Mouse (Mus musculus) cerebral cortex, adult 2 months (tissue): ENCODE measurements around the gene Hmgb2.

Source experiments
- WGBS: fragments of 180-500 bp; shearing (Covaris S2); methylation state at CpG from one replicate; pipeline ENCODE4 v1.1.7; 2018; 5-methylcytosine and 5-hydroxymethylcytosine counted together

The Hmgb2 gene

GRCm38 (mm10) chr8:57511316-57512118 is at the start of gene Hmgb2:
Gene Hmgb2, plus strand, starts transcription at chr8:57511907.
- under 1% methylated on average over 63 of the region's 63 CpGs for WGBS

DNA sequence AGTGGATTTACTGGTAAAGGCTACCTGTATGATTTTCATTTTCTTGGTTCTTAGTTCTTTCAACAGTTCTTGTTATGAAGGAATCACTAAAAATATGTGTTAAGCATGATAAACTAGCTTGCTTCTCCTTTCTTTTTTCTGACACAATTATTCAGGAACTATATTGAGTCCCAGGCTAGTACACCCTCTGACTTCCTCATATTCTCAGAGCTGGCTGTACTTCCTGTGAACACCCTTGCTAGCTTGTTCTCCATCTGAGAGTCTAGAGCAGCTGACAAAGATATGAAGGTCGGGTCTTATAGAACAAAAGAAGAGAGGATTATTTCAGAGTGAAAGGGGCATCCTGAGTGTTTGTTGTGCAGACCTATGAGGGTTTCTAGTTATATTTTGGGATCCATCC is 48.9 kb upstream of the Hmgb2 start:
- WGBS: 61% methylated on average over 1 of the region's 1 CpGs

DNA sequence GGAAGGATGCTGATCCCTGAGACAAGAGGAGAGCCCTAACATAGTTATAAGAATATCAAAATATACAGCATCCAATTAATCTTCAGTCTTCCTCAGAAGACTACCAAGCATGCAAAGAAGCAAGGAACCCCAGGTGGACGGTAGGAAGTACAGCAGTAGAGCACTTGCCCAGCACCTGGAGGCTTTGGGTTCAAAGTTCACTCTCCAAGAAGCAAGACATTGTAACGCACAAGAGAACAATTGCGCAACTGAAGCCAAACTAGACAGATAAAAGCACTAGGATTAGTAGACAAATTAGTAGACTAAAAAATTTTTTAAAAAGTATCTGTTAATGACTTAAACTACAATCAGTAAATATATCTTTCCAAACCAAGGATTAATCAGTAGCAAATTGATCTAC is 48.0 kb upstream of the Hmgb2 start:
- WGBS: 92% methylated on average over 3 of the region's 3 CpGs

DNA sequence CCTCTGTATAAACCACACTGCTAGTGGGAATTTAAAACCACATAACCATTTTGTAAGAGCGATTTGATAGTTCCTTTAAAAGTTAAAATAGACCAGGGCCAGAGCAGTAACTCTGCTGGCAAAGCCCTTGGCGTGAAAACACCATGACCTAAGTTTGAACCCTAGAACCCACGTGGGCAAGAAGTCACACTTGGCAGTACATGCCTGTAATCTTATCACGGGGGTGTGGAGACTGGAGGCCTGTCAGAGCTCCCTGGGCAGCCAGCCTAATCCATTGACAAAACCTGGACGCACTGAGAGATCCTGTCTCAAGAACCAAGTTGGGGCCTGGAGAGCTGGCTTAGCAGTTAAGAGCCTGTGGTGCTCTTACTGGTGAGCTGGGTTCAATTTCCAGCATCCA is 43.1 kb upstream of the Hmgb2 start:
- WGBS: 46% methylated on average over 5 of the region's 5 CpGs

DNA sequence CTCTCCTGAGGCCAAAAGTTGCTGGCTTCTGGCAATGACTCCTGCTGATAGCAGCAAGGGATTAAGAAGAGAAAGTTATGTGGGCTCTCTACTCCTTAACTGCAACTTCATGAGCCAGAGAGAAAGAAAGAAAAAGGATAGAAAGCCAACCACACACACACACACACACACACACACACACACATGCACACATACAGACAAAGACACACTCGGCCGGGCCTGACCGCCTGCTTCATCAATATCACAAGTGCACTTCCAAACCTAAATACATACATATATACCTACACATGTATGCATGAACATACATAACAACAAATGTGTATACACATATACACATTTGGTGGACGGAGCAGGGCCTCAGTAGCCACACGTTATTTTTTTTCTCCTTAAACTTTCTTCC is 40.8 kb upstream of the Hmgb2 start:
- WGBS: 94% methylated on average over 5 of the region's 5 CpGs

GRCm38 (mm10) chr8:57473751-57474150 is 38.0 kb upstream of the Hmgb2 start:
- WGBS: 76% methylated on average over 6 of the region's 6 CpGs

- WGBS: 78% methylated on average over 3 of the region's 3 CpGs
Measured at GRCm38 (mm10) chr8:57478406-57478805, 33.3 kb upstream of the Hmgb2 start.

GRCm38 (mm10) chr8:57479700-57480099 is 32.0 kb upstream of the Hmgb2 start:
- 95% methylated on average over 8 of the region's 8 CpGs for WGBS

GRCm38 (mm10) chr8:57480606-57481005 is 31.1 kb upstream of the Hmgb2 start:
- WGBS: 84% methylated on average over 4 of the region's 4 CpGs

GRCm38 (mm10) chr8:57486491-57487440 is 24.9 kb upstream of the Hmgb2 start:
- WGBS: under 1% methylated on average over 54 of the region's 54 CpGs

GRCm38 (mm10) chr8:57487441-57488155 is 24.1 kb upstream of the Hmgb2 start, which contains the start of gene Sap30:
Gene Sap30, minus strand, starts transcription at chr8:57487860.
- under 1% methylated on average over 66 of the region's 66 CpGs for WGBS

DNA sequence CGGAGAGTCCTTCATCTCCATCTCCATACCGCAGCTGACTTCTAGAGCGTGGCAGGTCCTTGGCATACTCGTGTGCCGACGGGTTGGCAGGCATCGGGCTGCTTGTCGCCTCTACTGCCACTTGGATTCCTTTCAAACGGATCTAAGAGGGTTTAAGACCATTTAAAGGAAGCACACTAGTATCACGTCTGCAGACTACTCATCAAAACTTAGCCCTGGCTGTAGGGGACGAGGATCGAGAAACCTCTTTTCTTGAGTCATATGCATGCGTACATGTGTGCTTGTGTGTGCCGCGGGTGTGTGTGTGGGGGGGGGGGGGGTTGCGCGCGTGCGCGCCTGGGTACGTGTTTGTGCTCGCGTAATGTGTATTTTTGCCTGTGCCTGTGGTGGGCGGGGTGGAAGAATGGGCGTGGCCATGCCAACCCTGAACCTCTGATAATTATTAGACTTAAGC is 23.4 kb upstream of the Hmgb2 start:
- WGBS: under 1% methylated on average over 25 of the region's 25 CpGs

- 100% methylated on average over 1 of the region's 1 CpGs for WGBS
Measured at GRCm38 (mm10) chr8:57489366-57489765, 22.3 kb upstream of the Hmgb2 start.

GRCm38 (mm10) chr8:57491873-57492272 is 19.8 kb upstream of the Hmgb2 start:
- WGBS: 95% methylated on average over 4 of the region's 4 CpGs

DNA sequence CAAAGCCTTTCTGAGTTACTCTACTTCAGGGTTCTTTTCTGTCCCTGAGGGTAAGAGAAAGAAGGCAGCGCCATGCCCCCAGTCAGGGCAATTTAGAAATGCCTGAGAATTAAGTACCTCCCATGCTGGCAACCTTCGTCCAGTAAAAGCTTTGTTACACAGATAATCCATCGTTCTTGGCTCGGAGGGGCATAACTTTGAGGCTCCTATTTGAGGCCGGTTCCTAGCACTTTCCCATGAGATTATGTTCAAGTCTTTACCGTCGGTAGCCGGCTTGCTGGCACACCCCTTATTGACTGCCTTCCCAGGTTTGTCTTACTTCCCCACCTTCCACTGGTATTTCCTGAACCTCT is 13.2 kb upstream of the Hmgb2 start:
- WGBS: 42% methylated on average over 8 of the region's 8 CpGs

GRCm38 (mm10) chr8:57498847-57499511 is 12.7 kb upstream of the Hmgb2 start:
- WGBS: 28% methylated on average over 17 of the region's 17 CpGs

- WGBS: 50% methylated on average over 5 of the region's 5 CpGs
Measured at GRCm38 (mm10) chr8:57503641-57504040, 8.1 kb upstream of the Hmgb2 start.

GRCm38 (mm10) chr8:57505500-57505899 is 6.2 kb upstream of the Hmgb2 start:
- WGBS: 91% methylated on average over 1 of the region's 1 CpGs

DNA sequence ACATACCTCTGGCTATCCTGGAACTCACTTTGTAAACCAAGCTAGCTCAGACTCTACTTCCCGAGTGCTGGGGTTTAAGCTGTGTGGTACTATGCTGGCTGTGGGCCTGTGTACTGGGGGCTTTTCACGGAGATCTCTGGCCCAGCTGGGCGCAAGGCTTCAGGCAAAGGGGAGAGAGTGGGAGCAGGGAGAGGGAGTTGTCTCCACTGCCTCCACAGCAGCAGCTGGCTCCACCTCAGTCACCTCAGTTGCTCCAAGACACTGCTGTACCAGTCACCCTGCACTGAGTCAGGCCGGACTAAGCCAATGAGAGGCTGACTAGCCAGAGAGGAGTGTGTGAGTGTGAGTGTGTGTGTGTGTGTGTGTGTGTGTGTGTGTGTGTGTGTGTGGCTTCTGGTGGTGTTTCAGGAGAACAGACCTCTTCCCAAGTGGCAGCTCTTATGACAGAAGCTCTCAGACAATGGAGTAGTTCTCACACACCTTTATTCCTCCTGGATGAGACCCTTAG is 4.1 kb upstream of the Hmgb2 start:
- WGBS: 92% methylated on average over 4 of the region's 4 CpGs

DNA sequence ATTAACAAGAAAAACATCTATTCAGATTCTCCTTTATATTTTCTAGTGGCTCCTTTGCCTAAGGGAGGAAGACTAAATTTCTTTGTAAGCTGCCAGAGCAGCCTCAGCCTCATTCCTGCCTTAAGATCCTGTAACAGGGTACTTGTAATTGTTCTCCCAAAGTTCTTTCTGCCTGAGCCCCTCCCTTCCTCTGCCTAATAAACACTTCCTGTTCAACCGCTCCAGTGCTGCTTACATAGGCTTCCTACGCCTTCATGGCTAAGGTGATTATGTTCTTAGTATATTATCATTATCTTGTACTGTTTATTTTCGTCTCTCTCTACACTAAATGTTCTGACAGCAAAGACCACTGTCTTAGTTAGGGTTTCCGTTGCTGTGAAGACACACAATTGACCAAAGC is 3.0 kb upstream of the Hmgb2 start:
- WGBS: 88% methylated on average over 4 of the region's 4 CpGs

- 1% methylated on average over 31 of the region's 31 CpGs for WGBS
Measured at GRCm38 (mm10) chr8:57510791-57511315, 854 bp upstream of the Hmgb2 start.
